Mouse (Mus musculus): ENCODE data around the gene Klhdc9. TPM values are rescaled to one million over a fixed set of nuclear protein-coding genes. Genes with fewer than 3 reads are reported as not detected.
A peak's percentile ranks its signal among the peaks of the same experiment; 100 is the strongest.

Klhdc9 gene
- polyA plus RNA-seq, 1 experiment from 2014 or later, result 2.2 TPM

DNA sequence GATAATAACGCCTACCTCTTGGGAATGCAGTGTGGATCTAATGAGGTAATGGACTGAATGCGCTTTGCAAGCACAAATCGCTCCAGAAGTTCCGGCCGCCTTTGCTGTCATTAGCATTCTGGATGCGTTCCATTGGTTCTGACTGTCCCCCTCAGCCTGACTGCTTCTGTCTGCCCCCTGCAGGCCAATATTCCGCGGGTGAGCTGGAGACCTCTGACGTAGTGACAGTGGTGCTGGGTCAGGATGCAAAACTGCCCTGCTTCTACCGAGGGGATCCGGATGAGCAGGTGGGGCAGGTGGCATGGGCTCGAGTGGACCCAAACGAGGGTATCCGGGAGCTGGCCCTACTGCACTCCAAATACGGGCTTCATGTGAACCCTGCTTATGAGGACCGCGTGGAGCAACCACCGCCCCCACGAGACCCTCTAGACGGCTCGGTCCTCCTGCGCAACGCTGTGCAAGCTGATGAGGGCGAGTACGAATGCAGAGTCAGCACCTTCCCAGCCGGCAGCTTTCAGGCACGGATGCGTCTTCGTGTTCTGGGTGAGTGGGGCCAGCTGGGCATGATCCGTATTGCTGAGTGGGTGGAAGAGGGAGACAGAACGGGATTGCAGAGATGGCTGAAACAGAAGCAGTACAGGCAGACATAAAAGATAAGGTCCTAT is 19.5 kb upstream of the Klhdc9 start:
- Histone ChIP-seq H3K27ac (no peak overlapping the region), H3K4me3 (replicated peaks) (peak overlapping the region; percentile 22), H3K4me1 (replicated peaks) (peaks cover 15% of the 10 kb centered on the region), H3K9ac (replicated peaks) (no peak overlapping the region), H3K36me3 (no peaks in the 10 kb centered on the region), H3K27me3 (peaks cover 51% of the 10 kb centered on the region), H3K4me2 (peak overlapping the region; percentile 46), H3K9me3 (no peaks in the 10 kb centered on the region)
- WGBS, result 7% methylated on average over 31 of the region's 31 CpGs
- ATAC-seq (ENCODE audit: insufficient number of reproducible peaks, insufficient read depth, low FRiP score, low TSS enrichment, low read depth), result peak; percentile 17; the same call in 1 of the 2 replicates

DNA sequence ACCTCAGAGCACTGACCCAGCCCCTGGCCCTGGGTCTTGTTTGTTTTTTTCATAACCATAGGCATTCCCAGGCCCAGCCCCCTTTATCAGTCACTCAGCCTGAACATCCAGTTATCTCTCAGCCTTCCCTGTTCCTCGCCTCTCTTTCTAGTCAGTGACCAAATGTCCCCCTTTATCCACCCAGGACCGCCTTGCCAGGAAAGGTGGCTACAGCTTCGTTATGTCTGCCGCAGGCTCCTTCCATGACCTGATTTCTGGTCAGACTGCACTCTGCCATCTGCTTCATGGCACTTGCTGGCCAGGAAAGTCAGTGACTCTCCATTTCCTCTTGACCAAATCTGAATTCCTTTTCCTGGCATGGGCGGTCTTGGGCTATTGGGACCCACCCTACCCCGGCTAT is 17.7 kb upstream of the Klhdc9 start:
- WGBS, result 80% methylated on average over 6 of the region's 6 CpGs
- Histone ChIP-seq H3K4me1 (replicated peaks) (peaks cover 21% of the 10 kb centered on the region), H3K36me3 (no peaks in the 10 kb centered on the region), H3K9ac (replicated peaks) (no peak overlapping the region), H3K27me3 (peaks cover 52% of the 10 kb centered on the region), H3K4me3 (replicated peaks) (no peak overlapping the region), H3K27ac (no peak overlapping the region), H3K4me2 (no peak overlapping the region), H3K9me3 (no peaks in the 10 kb centered on the region)
- no peak for ATAC-seq (ENCODE audit: insufficient number of reproducible peaks, insufficient read depth, low FRiP score, low TSS enrichment, low read depth)

DNA sequence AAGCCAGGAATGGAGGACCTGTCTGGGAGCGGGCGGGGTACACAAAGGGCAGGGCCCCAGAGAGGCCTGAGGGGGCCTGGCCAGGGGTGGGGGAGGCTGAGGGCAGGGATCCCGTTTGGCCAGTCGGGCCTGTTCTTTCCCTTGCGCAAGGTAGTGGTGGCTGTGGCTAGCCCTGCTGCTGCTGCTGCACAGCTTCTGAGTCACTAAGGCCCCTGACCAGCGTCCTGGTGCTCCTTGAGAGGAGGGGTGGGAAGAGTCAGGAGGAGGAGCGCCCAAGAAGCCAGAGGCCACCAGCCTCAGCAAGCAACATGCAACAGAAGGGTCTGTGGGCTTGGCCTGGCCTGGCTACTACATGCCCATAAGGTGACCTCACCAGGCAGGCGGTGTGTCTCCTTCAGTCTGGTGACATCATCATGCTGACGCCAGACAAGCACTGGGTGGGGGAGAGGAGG is 15.1 kb upstream of the Klhdc9 start:
- no peaks in the 10 kb centered on the region for H3K36me3 ChIP-seq
- H3K27me3 ChIP-seq, result peaks cover 44% of the 10 kb centered on the region
- ATAC-seq (ENCODE audit: insufficient number of reproducible peaks, insufficient read depth, low FRiP score, low TSS enrichment, low read depth), result no peak
- H3K9ac ChIP-seq (replicated peaks), result no peak overlapping the region; the same call in 1 of the 2 replicates
- H3K27ac ChIP-seq, result peak overlapping the region; percentile 7; the same call in 1 of the 2 replicates
- 48% methylated on average over 9 of the region's 9 CpGs for WGBS
- no peaks in the 10 kb centered on the region for H3K9me3 ChIP-seq
- H3K4me2 ChIP-seq, result no peak overlapping the region
- H3K4me1 ChIP-seq (replicated peaks), result peaks cover 21% of the 10 kb centered on the region
- no peak overlapping the region for H3K4me3 ChIP-seq (replicated peaks)

DNA sequence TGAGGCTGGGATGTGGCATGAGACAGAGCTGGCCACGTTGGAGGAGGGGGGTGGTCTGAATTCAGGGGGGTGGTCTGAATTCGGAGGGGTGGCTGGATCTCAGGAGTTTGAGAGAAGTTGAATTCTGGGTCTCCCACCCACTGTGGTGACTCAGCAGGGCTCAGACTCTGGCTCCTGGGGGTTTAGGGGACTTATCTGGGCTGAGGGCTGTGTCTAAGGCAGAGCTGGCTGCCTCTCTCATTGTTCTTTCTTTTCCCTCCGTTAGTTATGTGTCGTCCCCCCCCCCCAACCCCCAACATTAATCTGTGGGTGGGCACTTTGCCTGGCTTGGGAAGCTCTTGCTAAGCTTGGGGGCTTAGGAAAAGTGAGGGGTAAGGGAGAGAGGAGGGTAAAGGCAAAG is 13.3 kb upstream of the Klhdc9 start:
- Histone ChIP-seq H3K36me3 (no peaks in the 10 kb centered on the region), H3K27me3 (peaks cover 42% of the 10 kb centered on the region), H3K4me2 (no peak overlapping the region)

DNA sequence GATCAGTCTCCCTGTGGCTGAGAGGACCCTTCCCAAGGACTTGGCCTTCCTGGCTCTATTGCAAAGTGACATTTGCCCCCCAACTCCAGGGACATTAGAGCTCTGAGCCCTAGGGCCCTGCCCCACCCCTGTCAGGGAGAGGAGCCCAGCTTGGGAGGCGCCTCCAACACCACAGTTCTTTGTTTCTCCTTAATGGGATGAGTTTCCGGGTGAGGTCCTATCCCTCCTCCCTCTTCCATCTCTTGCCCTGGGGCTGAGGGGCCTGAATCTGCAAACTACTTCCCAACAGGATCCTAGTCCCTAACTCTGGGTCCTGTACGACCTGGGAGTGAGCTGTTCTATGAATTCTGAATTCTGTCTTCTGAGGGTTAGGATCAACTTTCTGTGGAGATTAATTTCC is 12.3 kb upstream of the Klhdc9 start:
- WGBS, result 61% methylated on average over 3 of the region's 3 CpGs
- no peak overlapping the region for H3K4me2 ChIP-seq
- H3K27me3 ChIP-seq, result peaks cover 31% of the 10 kb centered on the region
- no peaks in the 10 kb centered on the region for H3K9me3 ChIP-seq
- no peak overlapping the region for H3K27ac ChIP-seq
- H3K36me3 ChIP-seq, result no peaks in the 10 kb centered on the region
- H3K4me3 ChIP-seq (replicated peaks), result no peak overlapping the region
- ATAC-seq (ENCODE audit: insufficient number of reproducible peaks, insufficient read depth, low FRiP score, low TSS enrichment, low read depth), result no peak
- peaks cover 13% of the 10 kb centered on the region for H3K4me1 ChIP-seq (replicated peaks)
- H3K9ac ChIP-seq (replicated peaks), result no peak overlapping the region

More for the DNA sequence above, 13.3 kb upstream of the Klhdc9 start:
- peaks cover 13% of the 10 kb centered on the region for H3K4me1 ChIP-seq (replicated peaks)
- 3% methylated on average over 4 of the region's 4 CpGs for WGBS
- no peaks in the 10 kb centered on the region for H3K9me3 ChIP-seq
- peak overlapping the region; percentile 20; the same call in 1 of the 2 replicates for H3K27ac ChIP-seq
- no peak overlapping the region for H3K4me3 ChIP-seq (replicated peaks)
- H3K9ac ChIP-seq (replicated peaks), result no peak overlapping the region
- peak; percentile 54; the same call in 1 of the 2 replicates for ATAC-seq (ENCODE audit: insufficient number of reproducible peaks, insufficient read depth, low FRiP score, low TSS enrichment, low read depth)

DNA sequence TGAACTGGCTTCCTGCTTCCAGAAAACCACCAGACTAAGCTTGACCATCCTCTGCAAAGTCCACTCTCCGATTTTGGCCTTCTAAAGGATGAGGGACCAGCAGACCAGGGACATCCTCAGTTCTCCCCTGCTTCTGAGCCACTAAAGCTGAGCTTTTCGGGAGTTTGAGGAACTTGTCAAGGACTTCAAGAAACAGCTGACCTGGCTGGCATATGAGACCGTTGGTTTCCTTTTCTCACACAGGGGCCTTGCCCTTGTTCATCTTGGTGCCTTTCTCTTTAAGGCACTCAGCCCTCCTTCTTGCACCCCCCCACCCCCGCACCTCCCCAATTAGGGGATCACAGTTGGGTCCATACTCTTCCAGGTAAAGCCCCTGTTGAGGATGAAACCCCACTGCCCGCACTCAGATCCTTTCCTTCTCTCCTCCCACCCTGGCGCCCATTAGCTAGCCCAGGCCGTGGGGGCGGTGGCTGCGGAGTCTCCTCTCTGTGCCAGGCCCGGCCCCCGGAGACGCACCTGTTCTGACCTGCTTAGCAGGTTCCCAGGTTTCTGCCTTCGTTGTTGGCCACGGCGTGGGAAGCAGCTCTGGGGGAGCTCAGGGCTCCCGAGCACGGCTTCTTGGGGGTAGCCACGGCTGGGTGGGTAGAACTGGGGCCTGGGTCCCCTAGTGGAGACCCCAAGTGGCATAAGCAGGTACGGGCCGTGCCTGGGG is 9.4 kb upstream of the Klhdc9 start, which contains the start of gene Nectin4:
TSS of gene Nectin4 (plus strand) at position 255 of the 712 bp plus-strand sequence.
- no peak within 1 kb of the TSS for H3K4me3 ChIP-seq (replicated peaks)
- H3K4me1 ChIP-seq (replicated peaks), result peaks cover 7% of the 10 kb centered on the region
- 40% methylated on average over 20 of the region's 20 CpGs for WGBS
- H3K9me3 ChIP-seq, result no peaks in the 10 kb centered on the region
- H3K27ac ChIP-seq, result no peak within 1 kb of the TSS
- H3K36me3 ChIP-seq, result no peaks in the 10 kb centered on the region
- peaks cover 24% of the 10 kb centered on the region for H3K27me3 ChIP-seq
- ATAC-seq (ENCODE audit: insufficient number of reproducible peaks, insufficient read depth, low FRiP score, low TSS enrichment, low read depth), result no peak
- H3K4me2 ChIP-seq, result 0 out of 2 replicates have a peak within 1 kb of the TSS, but pooled peaks have one; percentile 13
- no peak within 1 kb of the TSS for H3K9ac ChIP-seq (replicated peaks)

DNA sequence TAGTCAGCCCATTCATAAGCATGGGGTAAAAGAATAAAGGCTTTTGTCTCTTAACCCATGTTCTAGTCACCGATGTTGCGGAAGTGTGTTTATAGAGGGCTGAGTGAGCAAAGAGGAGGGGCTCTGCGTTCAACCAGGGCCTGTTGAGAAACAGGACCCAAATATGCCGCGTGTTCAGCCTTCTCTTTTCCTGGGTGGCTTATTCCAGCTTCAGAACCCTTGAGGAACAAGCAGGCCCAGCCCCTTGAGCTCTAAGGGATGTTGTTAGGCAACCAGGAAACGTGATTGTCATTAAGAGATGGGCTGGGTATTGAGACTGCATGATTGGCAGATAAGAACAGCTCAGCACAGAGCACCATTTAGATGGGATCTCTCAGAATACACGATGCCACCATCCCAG is 5.3 kb upstream of the Klhdc9 start:
- Histone ChIP-seq H3K4me1 (replicated peaks) (peaks cover 8% of the 10 kb centered on the region), H3K4me3 (replicated peaks) (no peak overlapping the region), H3K27me3 (peaks cover 15% of the 10 kb centered on the region), H3K27ac (no peak overlapping the region), H3K9me3 (no peaks in the 10 kb centered on the region), H3K36me3 (no peaks in the 10 kb centered on the region), H3K9ac (replicated peaks) (no peak overlapping the region), H3K4me2 (no peak overlapping the region)
- WGBS, result 72% methylated on average over 7 of the region's 7 CpGs
- ATAC-seq (ENCODE audit: insufficient number of reproducible peaks, insufficient read depth, low FRiP score, low TSS enrichment, low read depth), result no peak

DNA sequence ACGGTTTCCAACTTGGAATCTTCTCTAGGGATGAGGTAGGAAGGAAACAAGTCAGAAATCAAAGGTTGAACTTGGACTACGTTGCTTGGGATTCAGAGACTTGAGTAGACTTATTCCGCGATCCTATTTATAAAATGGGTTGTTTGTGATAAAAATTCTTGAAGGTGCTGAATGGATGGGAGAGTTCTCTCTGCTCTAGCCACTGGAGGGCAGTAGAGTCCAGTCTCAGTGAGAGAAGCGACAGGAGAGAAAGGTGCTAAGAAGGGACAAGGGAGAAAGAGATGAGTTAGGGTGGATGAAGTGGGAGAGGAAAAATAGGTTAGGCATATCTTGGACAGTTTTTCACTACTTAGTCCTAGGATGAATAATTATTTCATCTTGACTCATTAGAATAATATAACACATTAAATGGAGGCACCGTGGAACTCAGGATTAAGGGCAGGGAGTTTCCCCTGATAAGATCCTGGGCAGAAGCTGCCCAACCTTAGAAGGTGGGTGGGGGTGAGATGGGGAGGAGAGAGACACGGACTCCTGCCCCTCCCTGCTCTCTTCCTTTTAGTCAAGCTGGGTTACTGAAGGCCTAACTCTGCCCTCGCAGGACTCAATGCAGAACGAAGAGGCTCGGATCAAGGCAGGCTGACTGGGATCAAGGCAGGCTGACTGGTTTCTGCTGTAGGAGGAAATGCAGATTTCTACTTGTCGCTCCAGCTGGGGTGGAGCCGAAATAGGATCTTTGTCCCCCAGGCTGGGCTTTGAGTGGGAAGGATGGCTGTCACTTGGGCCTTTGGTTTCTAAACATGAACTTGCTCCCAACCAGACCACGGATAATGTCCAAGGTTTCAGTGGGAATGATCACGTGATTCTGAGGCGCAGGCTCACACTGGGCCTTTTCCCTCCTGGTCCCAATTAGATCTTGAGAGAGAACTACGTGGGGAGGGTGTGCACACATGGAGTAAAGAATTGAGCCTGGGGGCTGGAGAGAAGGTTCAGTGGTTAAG is 807 bp upstream of the Klhdc9 start:
- Histone ChIP-seq H3K9me3 (peaks cover 4% of the 10 kb centered on the region; the same call in 1 of the 2 replicates), H3K27ac (peak overlapping the region; percentile 77)

DNA sequence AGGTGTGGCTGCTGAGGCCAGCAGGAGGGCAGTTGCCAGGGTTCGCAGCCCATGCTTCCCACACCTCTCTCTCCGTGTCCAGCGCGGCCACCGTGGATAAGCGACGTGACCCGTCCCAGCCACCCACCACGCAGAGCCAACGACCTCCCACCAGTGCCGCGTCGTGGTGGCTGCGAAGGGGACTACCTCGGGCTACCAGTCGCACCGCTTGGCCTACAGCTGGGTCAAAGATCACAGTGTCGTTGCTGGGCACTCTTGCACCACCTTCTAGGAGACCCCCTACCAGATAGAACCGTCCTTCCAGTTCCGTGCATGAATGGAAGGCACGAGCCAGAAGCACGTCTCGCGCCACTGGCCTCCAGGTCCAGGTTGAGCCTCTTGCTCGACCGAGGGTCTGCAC is 345 bp downstream of the Klhdc9 start:
- H3K27ac ChIP-seq, result peak overlapping the region; percentile 73; the same call in 1 of the 2 replicates
- H3K4me2 ChIP-seq, result peak overlapping the region; percentile 78
- peaks cover 33% of the 10 kb centered on the region for H3K36me3 ChIP-seq
- H3K9me3 ChIP-seq, result peaks cover 4% of the 10 kb centered on the region; the same call in 1 of the 2 replicates
- peak overlapping the region; percentile 52 for H3K4me3 ChIP-seq (replicated peaks)
- H3K9ac ChIP-seq (replicated peaks), result peak overlapping the region; percentile 63
- no peak; the same call in none of the 2 replicates for ATAC-seq (ENCODE audit: insufficient number of reproducible peaks, insufficient read depth, low FRiP score, low TSS enrichment, low read depth)
- H3K4me1 ChIP-seq (replicated peaks), result peaks cover 21% of the 10 kb centered on the region
- 3% methylated on average over 26 of the region's 26 CpGs for WGBS
- no peaks in the 10 kb centered on the region for H3K27me3 ChIP-seq

More for the DNA sequence above, 807 bp upstream of the Klhdc9 start:
- peaks cover 21% of the 10 kb centered on the region for H3K4me1 ChIP-seq (replicated peaks)
- peaks cover 30% of the 10 kb centered on the region for H3K36me3 ChIP-seq
- WGBS, result 20% methylated on average over 16 of the region's 16 CpGs
- peak overlapping the region; percentile 52 for H3K4me3 ChIP-seq (replicated peaks)
- peak overlapping the region; percentile 63 for H3K9ac ChIP-seq (replicated peaks)
- peak; percentile 3; the same call in 1 of the 2 replicates for ATAC-seq (ENCODE audit: insufficient number of reproducible peaks, insufficient read depth, low FRiP score, low TSS enrichment, low read depth)
- no peaks in the 10 kb centered on the region for H3K27me3 ChIP-seq
- peak overlapping the region; percentile 78 for H3K4me2 ChIP-seq

DNA sequence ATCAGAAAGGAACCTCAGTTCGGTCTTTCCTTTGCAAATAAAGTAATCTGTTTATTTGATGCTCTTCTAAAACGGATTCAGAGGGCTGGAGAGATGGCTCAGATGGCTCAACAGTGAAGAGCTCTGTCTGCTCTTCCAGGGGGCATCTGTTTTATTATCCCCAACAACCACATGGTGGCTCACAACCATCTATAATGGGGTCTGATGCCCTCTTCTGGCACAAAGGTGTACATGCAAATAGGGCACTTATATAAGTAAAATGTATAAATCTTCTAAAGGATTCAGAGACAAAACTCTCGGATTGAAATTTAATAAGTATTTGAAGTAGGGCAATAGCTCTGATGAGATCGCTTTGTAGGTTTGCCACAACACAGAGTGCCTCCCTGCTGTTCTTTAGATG is 2.2 kb downstream of the Klhdc9 start:
- H3K36me3 ChIP-seq, result peaks cover 38% of the 10 kb centered on the region

More for the DNA sequence above, 2.2 kb downstream of the Klhdc9 start:
- Histone ChIP-seq H3K4me1 (replicated peaks) (peaks cover 21% of the 10 kb centered on the region), H3K9me3 (peaks cover 4% of the 10 kb centered on the region; the same call in 1 of the 2 replicates), H3K4me2 (no peak overlapping the region), H3K27ac (no peak overlapping the region), H3K9ac (replicated peaks) (no peak overlapping the region), H3K4me3 (replicated peaks) (no peak overlapping the region), H3K27me3 (no peaks in the 10 kb centered on the region)
- no peak for ATAC-seq (ENCODE audit: insufficient number of reproducible peaks, insufficient read depth, low FRiP score, low TSS enrichment, low read depth)
- 77% methylated on average over 4 of the region's 4 CpGs for WGBS

Measured in limb, embryonic 12.5 days (tissue).